Mouse (Mus musculus) testis, adult 2 months (tissue): ENCODE data around the gene Npc1l1.

ENCODE experiments used
- CTCF ChIP-seq: fragments of 200-500 bp; IDR thresholded peaks from 2 replicates; pipeline ENCODE4 v1.5.1; 2012; ENCODE audit warnings: low read depth, mild to moderate bottlenecking, inconsistent platforms, low read length, moderate library complexity; ENCODE audit not compliant: control insufficient read depth, insufficient read depth, insufficient replicate concordance
- POLR2A ChIP-seq: fragments of 200-500 bp; IDR thresholded peaks from 2 replicates; pipeline ENCODE4 v1.6.1; 2012; ENCODE audit warnings: low read depth, mild to moderate bottlenecking, inconsistent platforms, low read length, moderate library complexity; ENCODE audit not compliant: control insufficient read depth

- TF ChIP-seq CTCF (no peak), POLR2A (no peak)
Observed at GRCm38 (mm10) chr11:6259413-6259812, 29.5 kb upstream of the Npc1l1 start.
